Mouse (Mus musculus) induced T-regulatory cell, adult 2 months (primary cell): ENCODE data around the gene Ppp6r1.

Source experiments
- DNase-seq: peaks from one replicate; pipeline ENCODE4 v3.0.0-alpha.2; 2012; ENCODE audit warnings: low read depth

The Ppp6r1 gene

DNA sequence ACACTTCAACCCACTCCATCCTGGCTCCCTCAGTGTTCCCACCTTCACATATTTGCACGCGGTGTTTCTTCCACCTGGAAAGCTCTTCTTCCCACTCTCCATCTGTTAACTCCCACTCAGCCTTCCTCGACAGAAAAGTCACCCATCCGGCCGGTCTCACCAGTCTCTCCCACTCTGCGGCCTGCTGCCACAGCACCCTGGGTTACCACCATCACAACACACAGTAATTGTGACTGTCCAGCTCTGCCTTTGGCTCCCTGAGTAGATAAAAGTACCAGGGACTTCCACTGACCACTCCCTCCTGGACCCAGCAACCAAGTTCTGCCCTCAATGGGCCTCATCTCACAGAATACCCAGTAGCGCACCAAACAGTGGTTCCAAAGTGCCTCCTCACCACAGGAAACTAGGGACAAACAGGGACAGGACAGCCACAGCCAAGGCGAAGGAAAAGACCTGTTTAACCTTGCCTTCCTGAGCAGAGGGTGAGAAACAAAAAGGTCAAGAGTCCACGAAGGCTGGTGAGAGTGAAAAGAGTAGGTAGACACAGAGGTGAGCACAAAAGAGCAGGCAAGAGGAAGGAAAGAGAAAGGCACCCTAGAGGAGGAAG, 1.2 kb downstream of the Ppp6r1 start:
- peak; percentile 59 for DNase-seq

DNA sequence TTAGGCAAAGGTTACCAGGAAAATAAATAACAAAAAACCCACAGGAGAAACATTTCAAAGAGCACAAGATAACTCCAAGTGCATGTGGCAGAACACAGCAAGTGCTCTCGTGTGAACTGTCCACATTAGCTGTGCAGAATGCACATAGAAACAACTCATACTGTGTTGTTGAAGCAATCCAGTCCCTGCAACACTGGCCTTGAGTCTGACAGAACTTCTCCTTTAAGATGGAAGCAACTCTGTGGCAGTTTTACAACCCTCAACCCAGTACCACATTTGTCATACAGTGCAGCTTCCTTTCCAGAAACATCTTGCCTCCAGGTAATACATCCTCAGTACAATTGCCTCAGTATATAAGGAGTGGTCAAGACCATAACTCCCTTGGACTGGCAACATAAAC, 2.0 kb downstream of the Ppp6r1 start:
- peak; percentile 52 for DNase-seq

GRCm38 (mm10) chr7:4655916-4656315, 2.9 kb downstream of the Ppp6r1 start:
- peak; percentile 62 for DNase-seq

- DNase-seq, result peak; percentile 71
These were observed 3.4 kb downstream of the Ppp6r1 start for GRCm38 (mm10) chr7:4655393-4655792.

DNA sequence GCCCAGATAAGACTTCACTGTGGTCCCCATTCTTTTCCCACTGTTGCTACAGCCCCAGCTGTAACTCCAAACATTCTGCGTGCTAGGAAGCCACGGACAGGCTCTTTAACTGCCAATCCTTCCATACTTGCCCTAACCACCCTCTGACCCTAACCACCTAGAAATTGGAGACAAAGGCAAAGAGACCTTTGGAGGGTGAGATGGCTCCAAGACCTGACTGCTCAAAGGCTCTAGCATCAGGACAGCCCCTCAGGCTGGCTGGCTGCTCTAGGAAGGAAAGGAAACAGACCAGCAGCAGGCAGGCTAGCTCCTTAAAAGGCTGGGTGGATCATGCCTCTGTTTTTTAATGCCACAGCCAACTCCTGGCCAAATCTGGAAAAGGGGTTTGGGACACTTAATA, 4.6 kb downstream of the Ppp6r1 start:
- DNase-seq, result no peak

GRCm38 (mm10) chr7:4653780-4654179, 5.0 kb downstream of the Ppp6r1 start:
- peak; percentile 94 for DNase-seq

DNA sequence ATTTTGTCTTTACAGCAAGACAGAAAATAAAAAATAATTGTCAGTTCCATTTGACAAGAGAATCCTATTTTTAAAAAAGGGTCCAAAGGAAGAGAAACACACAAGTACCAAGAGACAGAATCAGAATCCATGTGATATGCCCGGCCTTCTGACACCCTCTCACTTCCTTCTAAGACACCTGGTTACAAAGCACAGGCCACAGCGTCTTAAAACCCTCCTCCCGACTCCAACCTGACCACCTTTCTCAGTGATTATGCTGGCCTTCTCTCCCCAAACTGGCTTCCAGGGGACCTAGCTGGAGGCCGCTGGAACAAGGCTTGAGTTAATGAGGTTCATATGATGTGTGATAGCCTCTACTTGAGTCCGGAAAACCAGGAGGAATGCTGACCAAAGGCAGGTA, 5.5 kb downstream of the Ppp6r1 start:
- DNase-seq, result no peak

DNA sequence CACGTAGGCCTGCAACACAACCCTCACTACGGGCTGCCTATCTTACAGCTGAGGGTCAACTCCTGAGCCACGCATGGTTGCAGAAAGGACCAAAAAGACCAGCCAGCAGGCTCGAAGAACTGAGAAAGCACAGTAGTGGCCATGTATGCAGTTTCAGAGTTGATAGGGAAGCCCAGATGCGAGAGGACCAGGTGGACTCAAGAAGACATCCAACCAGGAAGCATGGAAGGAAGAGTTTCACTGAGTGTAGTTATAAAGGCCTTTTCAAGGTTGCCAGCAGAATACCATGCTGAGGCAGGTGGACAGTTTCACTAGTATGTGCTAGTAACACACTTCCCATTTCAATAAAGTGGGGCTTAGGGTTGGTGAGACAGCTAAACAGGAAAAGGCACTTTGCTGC, 6.1 kb downstream of the Ppp6r1 start:
- no peak for DNase-seq

DNA sequence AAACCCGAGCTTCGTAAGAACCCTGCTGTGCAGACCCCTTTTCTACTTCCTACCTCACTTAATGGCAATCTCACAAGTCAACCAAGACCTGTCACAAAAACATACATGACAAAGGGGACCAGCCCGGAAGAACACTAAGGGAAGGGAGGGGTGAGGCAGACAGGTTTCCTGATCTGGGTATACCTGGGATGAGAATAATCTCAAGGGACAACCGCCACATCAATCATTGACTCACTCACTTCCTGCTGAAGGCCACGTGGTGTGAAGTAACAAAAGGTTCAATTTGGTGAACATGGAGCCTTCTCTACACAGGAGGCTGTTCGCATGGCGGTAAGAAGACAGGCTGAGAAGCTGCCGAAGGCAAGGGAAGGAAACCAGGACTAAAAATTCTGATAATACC, 7.2 kb downstream of the Ppp6r1 start:
- peak; percentile 78 for DNase-seq

- DNase-seq, result no peak
These were observed 10.8 kb downstream of the Ppp6r1 start for GRCm38 (mm10) chr7:4647992-4648391.

DNA sequence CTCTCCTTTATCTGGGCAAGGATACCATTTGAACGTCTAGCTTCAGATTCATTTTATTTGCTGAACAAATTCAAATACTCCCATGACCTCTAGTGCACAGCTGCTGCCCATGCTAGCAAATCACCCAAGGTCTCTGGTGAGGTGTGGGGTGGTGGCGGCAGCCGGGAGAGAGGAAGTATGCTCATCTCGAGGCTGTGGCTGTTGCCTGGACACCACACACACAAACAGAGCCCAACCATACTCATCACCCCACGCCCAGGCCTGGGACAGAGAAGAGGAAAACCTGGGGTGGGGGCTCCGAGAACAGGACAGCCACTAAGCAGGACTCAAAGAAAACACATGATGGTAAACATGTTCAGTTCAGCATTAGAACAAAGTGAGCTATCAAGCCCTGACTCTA, 11.5 kb downstream of the Ppp6r1 start:
- DNase-seq, result peak; percentile 80

- no peak for DNase-seq
These were observed 12.0 kb downstream of the Ppp6r1 start for GRCm38 (mm10) chr7:4646806-4647205.

GRCm38 (mm10) chr7:4643225-4643624, 15.6 kb downstream of the Ppp6r1 start:
- no peak for DNase-seq

- DNase-seq, result no peak
These were observed 16.9 kb downstream of the Ppp6r1 start for GRCm38 (mm10) chr7:4641956-4642355.

- no peak for DNase-seq
These were observed 17.7 kb downstream of the Ppp6r1 start for GRCm38 (mm10) chr7:4641155-4641554.

DNA sequence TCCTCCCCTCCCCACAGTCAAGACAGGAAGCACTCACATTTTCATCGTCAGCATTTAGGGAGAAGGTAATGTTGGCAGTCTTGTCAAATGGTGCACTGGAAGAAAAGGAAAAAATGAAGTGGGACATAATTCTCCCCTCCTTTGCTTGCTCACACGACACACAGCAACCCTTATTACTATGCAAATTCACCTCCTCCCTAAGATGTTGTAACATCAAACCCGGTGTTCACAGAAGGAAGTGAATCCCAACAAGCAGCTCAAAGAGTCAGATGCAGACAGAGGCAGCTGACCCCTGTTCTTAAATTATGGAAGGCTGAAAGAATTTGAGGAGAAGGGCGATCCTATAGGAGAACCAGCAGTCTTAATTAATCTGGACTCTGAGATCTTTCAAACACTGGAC, 22.6 kb downstream of the Ppp6r1 start:
- no peak for DNase-seq

DNA sequence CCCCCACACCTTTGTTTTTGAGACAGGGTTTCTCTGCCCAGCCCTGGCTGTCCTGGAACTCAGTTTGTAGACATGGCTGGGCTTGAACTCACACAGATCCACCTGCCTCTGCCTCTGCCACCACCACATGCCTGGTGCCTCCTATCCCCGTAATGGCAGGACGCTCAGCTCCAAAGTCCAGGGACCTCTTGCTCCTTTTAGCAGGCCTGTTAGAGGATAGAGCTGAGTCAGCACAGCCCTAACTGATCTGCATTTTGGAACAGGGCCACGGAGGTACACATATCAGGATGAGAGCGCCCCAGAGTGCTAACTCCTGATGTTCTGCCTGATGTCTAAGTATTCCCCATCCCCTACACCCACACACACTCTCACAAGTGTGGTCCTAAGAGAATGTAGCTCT, 27.8 kb downstream of the Ppp6r1 start, which contains the start of gene Tmem86b:
Gene Tmem86b, minus strand, starts transcription at position 392 of the 400 bp plus-strand sequence.
- no peak for DNase-seq

- no peak for DNase-seq
These were observed 28.6 kb downstream of the Ppp6r1 start for GRCm38 (mm10) chr7:4630198-4630597.

GRCm38 (mm10) chr7:4629586-4629985, 29.2 kb downstream of the Ppp6r1 start:
- DNase-seq, result no peak

- no peak for DNase-seq
These were observed 32.9 kb downstream of the Ppp6r1 start for GRCm38 (mm10) chr7:4625928-4626327.

DNA sequence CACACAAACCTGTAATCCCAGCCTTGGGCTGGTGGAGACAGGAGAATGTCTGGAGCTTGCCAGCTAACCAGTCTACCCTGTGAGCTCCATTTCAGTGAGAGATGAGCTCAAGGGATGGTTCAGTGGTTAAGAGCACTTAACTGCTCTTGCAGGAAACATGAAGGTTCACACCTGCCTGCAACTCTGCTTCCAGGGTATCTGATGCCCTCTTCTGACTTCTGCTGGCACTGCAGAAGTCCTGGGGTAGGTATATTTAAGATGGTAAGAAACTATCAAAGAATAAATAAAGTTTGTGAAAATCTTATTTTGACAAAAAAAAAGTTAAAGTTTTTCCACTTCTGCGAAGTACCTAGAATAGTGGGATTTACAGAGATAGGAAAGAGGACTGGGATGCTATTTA, 34.5 kb downstream of the Ppp6r1 start:
- DNase-seq, result peak; percentile 59

GRCm38 (mm10) chr7:4623544-4624189, 35.2 kb downstream of the Ppp6r1 start:
- DNase-seq, result peak; percentile 83

DNA sequence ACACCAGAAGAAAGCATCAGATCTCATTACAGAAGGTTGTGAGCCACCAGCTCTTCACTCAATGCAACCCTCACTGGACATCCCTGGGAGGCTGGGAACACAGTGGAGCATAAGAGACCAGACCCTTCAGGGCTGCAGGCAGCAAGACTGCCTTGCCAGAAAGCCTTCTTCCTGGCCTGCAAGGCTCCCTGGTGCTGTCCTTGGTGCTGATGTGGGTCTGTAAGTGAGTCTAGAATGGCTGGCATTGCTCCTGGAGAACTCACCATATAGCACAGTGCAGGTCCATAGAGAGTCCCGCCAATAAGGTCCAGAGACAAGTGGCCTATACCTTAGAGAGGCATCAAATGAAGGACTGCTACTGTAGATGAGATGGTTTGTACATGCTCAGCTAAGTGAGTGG, 38.8 kb downstream of the Ppp6r1 start:
- DNase-seq, result peak; percentile 73
